Mouse (Mus musculus): Measurements from ENCODE around the gene Tmprss2. TPM values are rescaled to one million over a fixed set of nuclear protein-coding genes. Genes with fewer than 3 reads are reported as not detected.
"Not testable (repeated sequence)": the region's sequence is repeated elsewhere in the genome, so short reads cannot be mapped to it uniquely, and the experiment has no call there.

Tmprss2 gene
- polyA plus RNA-seq, 1 experiment from 2014 or later: 0.66 TPM

- H3K27ac ChIP-seq; H3K9me3 ChIP-seq; H3K27me3 ChIP-seq; ATAC-seq (ENCODE audit: insufficient number of reproducible peaks, insufficient read depth, low FRiP score, low TSS enrichment, low read depth); H3K4me2 ChIP-seq; H3K9ac ChIP-seq (replicated peaks); H3K36me3 ChIP-seq; H3K4me1 ChIP-seq (replicated peaks); H3K4me3 ChIP-seq (replicated peaks): not testable (repeated sequence)
- 90% methylated on average over 1 of the region's 1 CpGs for WGBS
Observed at GRCm38 (mm10) chr16:97582876-97583275, 28.1 kb downstream of the Tmprss2 start.

DNA sequence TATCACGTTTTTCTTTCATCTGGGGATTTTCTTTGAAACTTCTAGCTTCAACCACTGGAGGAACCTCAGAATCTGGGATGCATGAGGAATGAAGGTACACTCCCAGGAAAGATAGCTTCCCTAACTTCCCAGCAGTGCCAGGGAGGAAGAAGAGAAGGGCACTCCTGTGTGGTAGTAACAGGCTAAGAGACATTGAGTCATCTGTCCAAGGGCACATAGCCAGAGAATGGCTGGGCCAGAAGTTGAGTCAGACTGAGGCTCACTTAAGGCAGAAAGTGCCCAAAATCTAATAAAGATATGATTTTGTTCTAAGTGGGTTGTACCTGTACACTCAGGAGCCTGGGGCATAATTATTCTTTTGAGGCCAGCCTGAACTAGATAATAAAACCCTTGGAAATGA, 41.6 kb downstream of the Tmprss2 start:
- WGBS: 38% methylated on average over 1 of the region's 1 CpGs
- H3K27ac ChIP-seq: no peak overlapping the region
- no peak overlapping the region for H3K4me2 ChIP-seq
- H3K27me3 ChIP-seq: no peaks in the 10 kb centered on the region
- H3K36me3 ChIP-seq: no peaks in the 10 kb centered on the region
- H3K9ac ChIP-seq (replicated peaks): no peak overlapping the region
- no peak for ATAC-seq (ENCODE audit: insufficient number of reproducible peaks, insufficient read depth, low FRiP score, low TSS enrichment, low read depth)
- no peak overlapping the region for H3K4me3 ChIP-seq (replicated peaks)
- no peaks in the 10 kb centered on the region for H3K9me3 ChIP-seq
- no peaks in the 10 kb centered on the region for H3K4me1 ChIP-seq (replicated peaks)

DNA sequence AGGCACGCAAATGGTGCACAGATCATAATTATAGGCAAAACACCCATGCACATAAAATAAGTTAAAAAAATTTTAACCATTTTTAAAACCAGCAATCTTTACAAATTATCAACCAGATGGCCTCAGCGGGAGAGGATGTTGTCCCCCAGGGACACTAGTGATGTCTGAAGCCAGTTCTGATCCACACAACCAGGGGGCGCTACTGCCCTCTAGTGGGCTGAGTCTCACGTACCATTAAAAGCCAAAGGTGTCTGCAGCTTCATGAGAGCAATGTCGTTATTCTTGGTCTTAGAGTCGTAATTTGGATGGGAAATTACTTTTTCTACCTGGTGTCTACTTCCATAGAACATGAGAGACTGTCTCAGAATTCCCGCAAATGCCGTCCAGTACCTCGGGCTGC, 42.3 kb downstream of the Tmprss2 start:
- H3K4me3 ChIP-seq (replicated peaks): no peak overlapping the region
- H3K9me3 ChIP-seq: no peaks in the 10 kb centered on the region
- no peaks in the 10 kb centered on the region for H3K4me1 ChIP-seq (replicated peaks)
- no peaks in the 10 kb centered on the region for H3K36me3 ChIP-seq
- no peak overlapping the region for H3K27ac ChIP-seq
- H3K27me3 ChIP-seq: no peaks in the 10 kb centered on the region
- WGBS: 61% methylated on average over 9 of the region's 9 CpGs
- no peak overlapping the region for H3K4me2 ChIP-seq
- no peak overlapping the region for H3K9ac ChIP-seq (replicated peaks)
- ATAC-seq (ENCODE audit: insufficient number of reproducible peaks, insufficient read depth, low FRiP score, low TSS enrichment, low read depth): no peak

DNA sequence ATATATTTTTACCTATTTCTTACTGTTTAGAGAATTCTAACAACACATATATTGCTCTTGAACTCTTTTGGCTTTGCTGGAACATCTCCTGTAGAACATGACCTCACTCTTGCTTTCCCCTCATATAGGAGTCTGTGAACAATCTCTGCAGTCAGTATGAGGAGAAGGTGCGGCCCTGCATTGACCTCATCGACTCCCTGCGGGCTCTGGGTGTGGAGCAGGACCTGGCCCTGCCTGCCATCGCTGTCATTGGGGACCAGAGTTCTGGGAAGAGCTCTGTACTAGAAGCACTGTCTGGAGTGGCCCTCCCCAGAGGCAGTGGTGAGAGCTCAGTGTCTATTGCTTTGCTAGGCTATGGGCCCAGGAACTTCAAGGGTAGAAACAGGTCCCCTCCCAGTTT, 66.7 kb downstream of the Tmprss2 start:
- Histone ChIP-seq H3K4me3 (replicated peaks) (no peak overlapping the region), H3K4me1 (replicated peaks) (no peaks in the 10 kb centered on the region), H3K36me3 (no peaks in the 10 kb centered on the region), H3K27ac (no peak overlapping the region), H3K27me3 (no peaks in the 10 kb centered on the region), H3K9ac (replicated peaks) (no peak overlapping the region), H3K9me3 (0 out of 2 replicates have a peak, but pooled peaks cover 7% of the 10 kb centered on the region), H3K4me2 (no peak overlapping the region)
- ATAC-seq (ENCODE audit: insufficient number of reproducible peaks, insufficient read depth, low FRiP score, low TSS enrichment, low read depth): no peak
- WGBS: 74% methylated on average over 4 of the region's 4 CpGs

DNA sequence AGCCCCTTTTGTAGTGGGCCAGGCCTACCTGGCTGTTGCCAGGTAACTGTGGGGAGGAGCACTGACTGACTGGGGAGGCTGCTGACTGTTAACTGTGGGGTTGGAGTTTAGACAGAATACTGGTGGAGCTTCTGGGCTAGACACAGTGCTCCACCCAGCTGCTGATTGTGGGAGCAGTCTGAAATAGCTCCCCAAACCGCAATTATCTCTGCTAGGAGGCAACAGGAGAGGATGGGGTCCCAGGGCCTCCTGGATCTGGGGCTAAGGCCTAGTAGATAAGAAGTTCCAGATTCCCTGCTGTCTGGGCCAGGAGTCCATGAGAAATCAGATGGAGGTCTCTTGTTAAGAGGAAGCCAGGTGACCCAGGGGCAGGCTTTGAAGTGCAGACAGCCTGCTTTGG, 74.1 kb downstream of the Tmprss2 start:
- peak overlapping the region; percentile 39; the same call in 1 of the 2 replicates for H3K4me2 ChIP-seq
- WGBS: 71% methylated on average over 1 of the region's 1 CpGs
- H3K4me1 ChIP-seq (replicated peaks): peaks cover 27% of the 10 kb centered on the region
- no peak overlapping the region for H3K4me3 ChIP-seq (replicated peaks)
- H3K9me3 ChIP-seq: 0 out of 2 replicates have a peak, but pooled peaks cover 7% of the 10 kb centered on the region
- H3K27me3 ChIP-seq: no peaks in the 10 kb centered on the region
- H3K36me3 ChIP-seq: no peaks in the 10 kb centered on the region
- ATAC-seq (ENCODE audit: insufficient number of reproducible peaks, insufficient read depth, low FRiP score, low TSS enrichment, low read depth): no peak
- H3K27ac ChIP-seq: no peak overlapping the region
- H3K9ac ChIP-seq (replicated peaks): no peak overlapping the region

- no peaks in the 10 kb centered on the region for H3K9me3 ChIP-seq
- H3K4me1 ChIP-seq (replicated peaks): peaks cover 27% of the 10 kb centered on the region
- peak overlapping the region; percentile 39 for H3K4me2 ChIP-seq
- ATAC-seq (ENCODE audit: insufficient number of reproducible peaks, insufficient read depth, low FRiP score, low TSS enrichment, low read depth): peak; percentile 91
- H3K36me3 ChIP-seq: no peaks in the 10 kb centered on the region
- peak overlapping the region; percentile 80 for H3K27ac ChIP-seq
- H3K27me3 ChIP-seq: no peaks in the 10 kb centered on the region
- 10% methylated on average over 3 of the region's 3 CpGs for WGBS
- H3K4me3 ChIP-seq (replicated peaks): peak overlapping the region; percentile 10
- no peak overlapping the region for H3K9ac ChIP-seq (replicated peaks)
Observed at GRCm38 (mm10) chr16:97535808-97536413, 75.1 kb downstream of the Tmprss2 start.

DNA sequence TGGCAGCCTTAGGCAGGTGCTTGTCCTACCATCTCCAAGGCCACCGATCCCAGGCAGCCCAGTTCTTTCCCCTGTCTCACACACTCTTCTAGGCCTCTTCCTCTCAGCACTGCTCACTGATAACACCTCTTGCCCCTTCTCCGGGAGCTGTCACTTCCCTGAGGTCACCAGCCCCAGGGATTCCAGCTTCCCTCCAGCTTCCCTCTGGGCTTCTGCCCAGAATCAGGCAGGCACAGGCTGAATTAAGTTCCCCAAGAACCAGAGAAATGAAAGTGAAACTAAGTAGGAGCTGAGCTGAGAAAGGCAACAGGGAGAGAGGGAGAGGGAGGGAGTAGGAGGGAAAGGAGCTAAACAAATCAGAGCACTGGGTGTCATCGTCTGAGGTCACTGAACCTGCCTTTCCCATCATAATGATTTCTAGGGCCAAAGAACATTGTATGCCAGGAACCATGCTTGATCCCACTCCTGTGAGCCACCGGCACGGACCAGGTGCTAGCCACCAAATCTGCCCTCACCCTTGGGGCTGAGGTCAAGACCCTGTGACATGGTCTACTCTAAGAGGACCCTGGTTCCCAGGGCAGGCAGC, 76.0 kb downstream of the Tmprss2 start:
- H3K9ac ChIP-seq (replicated peaks): no peak overlapping the region
- H3K4me1 ChIP-seq (replicated peaks): peaks cover 27% of the 10 kb centered on the region
- H3K4me3 ChIP-seq (replicated peaks): no peak overlapping the region
- H3K36me3 ChIP-seq: no peaks in the 10 kb centered on the region
- H3K4me2 ChIP-seq: peak overlapping the region; percentile 39
- H3K27ac ChIP-seq: peak overlapping the region; percentile 80
- 44% methylated on average over 5 of the region's 5 CpGs for WGBS
- ATAC-seq (ENCODE audit: insufficient number of reproducible peaks, insufficient read depth, low FRiP score, low TSS enrichment, low read depth): no peak
- no peaks in the 10 kb centered on the region for H3K9me3 ChIP-seq
- no peaks in the 10 kb centered on the region for H3K27me3 ChIP-seq

- Histone ChIP-seq H3K36me3 (no peaks in the 10 kb centered on the region), H3K4me3 (replicated peaks) (no peak overlapping the region), H3K27ac (peak overlapping the region; percentile 80; the same call in 1 of the 2 replicates), H3K27me3 (no peaks in the 10 kb centered on the region), H3K9ac (replicated peaks) (no peak overlapping the region), H3K9me3 (no peaks in the 10 kb centered on the region), H3K4me1 (replicated peaks) (peaks cover 27% of the 10 kb centered on the region), H3K4me2 (0 out of 2 replicates have a peak overlapping the region, but pooled peaks have one; percentile 39)
- no peak for ATAC-seq (ENCODE audit: insufficient number of reproducible peaks, insufficient read depth, low FRiP score, low TSS enrichment, low read depth)
- WGBS: 61% methylated on average over 1 of the region's 1 CpGs
Observed at GRCm38 (mm10) chr16:97534448-97534847, 76.5 kb downstream of the Tmprss2 start.

- no peaks in the 10 kb centered on the region for H3K36me3 ChIP-seq
- no peak overlapping the region for H3K27ac ChIP-seq
- H3K27me3 ChIP-seq: no peaks in the 10 kb centered on the region
- H3K4me1 ChIP-seq (replicated peaks): peaks cover 27% of the 10 kb centered on the region
- no peak overlapping the region for H3K9ac ChIP-seq (replicated peaks)
- 84% methylated on average over 5 of the region's 5 CpGs for WGBS
- no peak for ATAC-seq (ENCODE audit: insufficient number of reproducible peaks, insufficient read depth, low FRiP score, low TSS enrichment, low read depth)
- no peak overlapping the region for H3K4me3 ChIP-seq (replicated peaks)
- H3K9me3 ChIP-seq: no peaks in the 10 kb centered on the region
- no peak overlapping the region for H3K4me2 ChIP-seq
Observed at GRCm38 (mm10) chr16:97533751-97534150, 77.2 kb downstream of the Tmprss2 start.

DNA sequence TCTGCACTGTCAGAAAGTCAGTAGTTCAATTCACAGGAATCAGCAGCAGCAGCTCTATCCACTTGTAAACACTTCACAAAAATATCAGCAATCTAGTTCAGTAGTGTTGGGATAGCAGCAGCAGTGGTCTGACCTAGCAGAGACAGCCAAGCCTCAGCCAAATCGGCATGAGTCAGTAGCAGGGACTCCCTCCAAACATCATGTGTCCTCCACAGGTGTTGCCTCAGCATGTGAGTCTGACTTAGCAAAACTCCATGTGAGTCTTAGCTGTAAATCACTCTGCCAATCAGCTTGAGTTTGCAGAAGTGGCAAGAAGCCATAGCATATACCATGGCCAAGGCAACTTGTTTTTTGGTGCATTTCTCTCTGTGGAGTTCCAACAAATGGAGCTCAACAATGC, 77.9 kb downstream of the Tmprss2 start:
- Histone ChIP-seq H3K4me2 (no peak overlapping the region), H3K9ac (replicated peaks) (no peak overlapping the region), H3K36me3 (no peaks in the 10 kb centered on the region), H3K4me1 (replicated peaks) (peaks cover 27% of the 10 kb centered on the region), H3K4me3 (replicated peaks) (no peak overlapping the region), H3K9me3 (no peaks in the 10 kb centered on the region), H3K27ac (no peak overlapping the region), H3K27me3 (no peaks in the 10 kb centered on the region)
- 74% methylated on average over 1 of the region's 1 CpGs for WGBS
- no peak for ATAC-seq (ENCODE audit: insufficient number of reproducible peaks, insufficient read depth, low FRiP score, low TSS enrichment, low read depth)

- Histone ChIP-seq H3K4me2 (no peak overlapping the region), H3K36me3 (no peaks in the 10 kb centered on the region), H3K27me3 (no peaks in the 10 kb centered on the region), H3K4me3 (replicated peaks) (no peak overlapping the region), H3K9me3 (no peaks in the 10 kb centered on the region), H3K9ac (replicated peaks) (no peak overlapping the region), H3K27ac (no peak overlapping the region), H3K4me1 (replicated peaks) (no peaks in the 10 kb centered on the region)
- WGBS: 93% methylated on average over 2 of the region's 2 CpGs
- ATAC-seq (ENCODE audit: insufficient number of reproducible peaks, insufficient read depth, low FRiP score, low TSS enrichment, low read depth): no peak
Observed at GRCm38 (mm10) chr16:97529241-97529640, 81.8 kb downstream of the Tmprss2 start.

GRCm38 (mm10) chr16:97523024-97523423, 88.0 kb downstream of the Tmprss2 start:
- H3K9ac ChIP-seq (replicated peaks): no peak overlapping the region
- no peaks in the 10 kb centered on the region for H3K36me3 ChIP-seq
- H3K27ac ChIP-seq: no peak overlapping the region
- no peak for ATAC-seq (ENCODE audit: insufficient number of reproducible peaks, insufficient read depth, low FRiP score, low TSS enrichment, low read depth)
- H3K4me3 ChIP-seq (replicated peaks): no peak overlapping the region
- no peaks in the 10 kb centered on the region for H3K27me3 ChIP-seq
- peaks cover 14% of the 10 kb centered on the region; the same call in 1 of the 2 replicates for H3K4me1 ChIP-seq (replicated peaks)
- H3K9me3 ChIP-seq: no peaks in the 10 kb centered on the region
- WGBS: 23% methylated on average over 1 of the region's 1 CpGs
- no peak overlapping the region for H3K4me2 ChIP-seq
